Mouse (Mus musculus): Measurements from ENCODE around the gene Ndufaf3.

The Ndufaf3 gene

GRCm38 (mm10) chr9:108573774-108574690, 6.8 kb upstream of the Ndufaf3 start:
- in situ Hi-C loops (cut with MboI), result no loop called here

- in situ Hi-C loops (cut with MboI), result no loop called here
These were observed 5.1 kb upstream of the Ndufaf3 start for GRCm38 (mm10) chr9:108572321-108572720.

- in situ Hi-C loops (cut with MboI), result no loop called here
These were observed 4.3 kb upstream of the Ndufaf3 start for GRCm38 (mm10) chr9:108571401-108571973.

GRCm38 (mm10) chr9:108570207-108570896, 3.1 kb upstream of the Ndufaf3 start:
- in situ Hi-C loops (cut with MboI), result no loop called here

GRCm38 (mm10) chr9:108569381-108570206, 2.4 kb upstream of the Ndufaf3 start, which contains the start of gene Dalrd3:
Gene Dalrd3 (plus strand): TSS chr9:108569886.
- in situ Hi-C loops (cut with MboI), result no loop called here

GRCm38 (mm10) chr9:108568511-108568921, 1.3 kb upstream of the Ndufaf3 start:
- in situ Hi-C loops (cut with MboI), result no loop called here

- in situ Hi-C loops (cut with MboI), result no loop called here
These were observed 741 bp upstream of the Ndufaf3 start for GRCm38 (mm10) chr9:108567931-108568419.

- in situ Hi-C loops (cut with MboI), result no loop called here
These were observed 1.1 kb downstream of the Ndufaf3 start for GRCm38 (mm10) chr9:108565881-108566814.

GRCm38 (mm10) chr9:108564131-108564530, 3.1 kb downstream of the Ndufaf3 start:
- in situ Hi-C loops (cut with MboI), result no loop called here

- in situ Hi-C loops (cut with MboI), result no loop called here
These were observed 3.6 kb downstream of the Ndufaf3 start for GRCm38 (mm10) chr9:108563671-108564070.

- in situ Hi-C loops (cut with MboI), result no loop called here
These were observed 6.9 kb downstream of the Ndufaf3 start, which contains the start of gene Impdh2 for GRCm38 (mm10) chr9:108560227-108560841. Gene Impdh2 (plus strand): TSS chr9:108560286.

- in situ Hi-C loops (cut with MboI), result no loop called here
These were observed 8.1 kb downstream of the Ndufaf3 start for GRCm38 (mm10) chr9:108559169-108559568.

GRCm38 (mm10) chr9:108546875-108547274, 20.4 kb downstream of the Ndufaf3 start:
- in situ Hi-C loops (cut with MboI), result no loop called here

- in situ Hi-C loops (cut with MboI), result no loop called here
These were observed 21.2 kb downstream of the Ndufaf3 start for GRCm38 (mm10) chr9:108545986-108546385.

GRCm38 (mm10) chr9:108540846-108541245, 26.4 kb downstream of the Ndufaf3 start:
- in situ Hi-C loops (cut with MboI), result no loop called here

- in situ Hi-C loops (cut with MboI), result no loop called here
These were observed 35.7 kb downstream of the Ndufaf3 start for GRCm38 (mm10) chr9:108531496-108531895.

- in situ Hi-C loops (cut with MboI), result no loop called here
These were observed 36.3 kb downstream of the Ndufaf3 start for GRCm38 (mm10) chr9:108530954-108531353.

- in situ Hi-C loops (cut with MboI), result no loop called here
These were observed 41.8 kb downstream of the Ndufaf3 start for GRCm38 (mm10) chr9:108525400-108525799.

- in situ Hi-C loops (cut with MboI), result no loop called here
These were observed 43.9 kb downstream of the Ndufaf3 start for GRCm38 (mm10) chr9:108523341-108523740.

- in situ Hi-C loops (cut with MboI), result no loop called here
These were observed 45.6 kb downstream of the Ndufaf3 start for GRCm38 (mm10) chr9:108521604-108522003.

All from mature B cell (primary cell).